Mouse (Mus musculus) neural tube, postnatal 0 days (tissue): ENCODE measurements around the gene Gm14180. TPM values are rescaled to one million over a fixed set of nuclear protein-coding genes. Genes with fewer than 3 reads are reported as not detected.

Experiments
- polyA plus RNA-seq: library from polyadenylated mRNA; unstranded; fragments of >200 nt; fragmentation: Nextera tagmentation; extraction: Ambion mirVana; gene quantifications from 2 replicates; pipeline ENCODE4 v1.2.1, GENCODE M21; 2015

Gm14180 gene
- polyA plus RNA-seq, result not detected in 2 replicates

GRCm38 (mm10) chr11:99734190-99734589 is at the start of gene Gm14180:
Gene Gm14180 (minus strand): TSS chr11:99734290.

GRCm38 (mm10) chr11:99780604-99781003 is 46.5 kb upstream of the Gm14180 start, which contains the start of gene Krtap4-8:
Gene Krtap4-8 (minus strand): TSS chr11:99780704.

GRCm38 (mm10) chr11:99772813-99773212 is 38.7 kb upstream of the Gm14180 start, which contains the start of gene Gm11595:
Gene Gm11595 (minus strand): TSS chr11:99772913.

GRCm38 (mm10) chr11:99690463-99690862 is 43.6 kb downstream of the Gm14180 start, which contains the start of gene Gm14190:
Gene Gm14190 (minus strand): TSS chr11:99690740.

Other genes with a start within 250 kb of the Gm14180 start
- gene Krt23, start 241.2 kb downstream of the Gm14180 start, polyA plus RNA-seq, result 0.33 and 0.57 TPM in 2 replicates
- gene Krt39, start 213.0 kb downstream of the Gm14180 start, polyA plus RNA-seq, result not detected in 2 replicates
- not detected in 2 replicates for gene Krt40, start 191.1 kb downstream of the Gm14180 start, polyA plus RNA-seq
- not detected in 2 replicates for gene Krtap3-3, start 183.4 kb downstream of the Gm14180 start, polyA plus RNA-seq
- not detected in 2 replicates for gene Krtap3-2, start 177.4 kb downstream of the Gm14180 start, polyA plus RNA-seq
- gene Gm11939, start 174.8 kb downstream of the Gm14180 start, polyA plus RNA-seq, result not detected in 2 replicates
- gene Krtap3-1, start 167.7 kb downstream of the Gm14180 start, polyA plus RNA-seq, result not detected in 2 replicates
- not detected in 2 replicates for gene Krtap1-5, start 153.3 kb downstream of the Gm14180 start, polyA plus RNA-seq
- not detected in 2 replicates for gene Krtap1-4, start 150.6 kb downstream of the Gm14180 start, polyA plus RNA-seq
- not detected in 2 replicates for gene Krtap1-3, start 143.0 kb downstream of the Gm14180 start, polyA plus RNA-seq
- not detected in 2 replicates for gene Krtap9-3, start 136.2 kb downstream of the Gm14180 start, polyA plus RNA-seq
- not detected in 2 replicates for gene Gm11938, start 131.0 kb downstream of the Gm14180 start, polyA plus RNA-seq
- not detected in 2 replicates for gene Gm11937, start 124.1 kb downstream of the Gm14180 start, polyA plus RNA-seq
- gene Krtap2-4, start 119.4 kb downstream of the Gm14180 start, polyA plus RNA-seq, result not detected in 2 replicates
- not detected in 2 replicates for gene Gm11562, start 113.9 kb downstream of the Gm14180 start, polyA plus RNA-seq
- not detected in 2 replicates for gene Krtap4-1, start 106.1 kb downstream of the Gm14180 start, polyA plus RNA-seq
- not detected in 2 replicates for gene Krtap4-2, start 99.2 kb downstream of the Gm14180 start, polyA plus RNA-seq
- gene Krtap4-7, start 90.2 kb downstream of the Gm14180 start, polyA plus RNA-seq, result not detected in 2 replicates
- not detected in 2 replicates for gene Gm11555, start 84.1 kb downstream of the Gm14180 start, polyA plus RNA-seq
- gene Gm11563, start 75.3 kb downstream of the Gm14180 start, polyA plus RNA-seq, result not detected in 2 replicates
- not detected in 2 replicates for gene Krtap4-6, start 68.3 kb downstream of the Gm14180 start, polyA plus RNA-seq
- not detected in 2 replicates for gene Gm14190, start 43.5 kb downstream of the Gm14180 start, polyA plus RNA-seq
- gene Gm11595, start 38.6 kb upstream of the Gm14180 start, polyA plus RNA-seq, result not detected in 2 replicates
- gene Krtap4-8, start 46.4 kb upstream of the Gm14180 start, polyA plus RNA-seq, result not detected in 2 replicates
- not detected in 2 replicates for gene Krtap4-9, start 50.9 kb upstream of the Gm14180 start, polyA plus RNA-seq
- not detected in 2 replicates for gene Gm11596, start 59.2 kb upstream of the Gm14180 start, polyA plus RNA-seq
- not detected in 2 replicates for gene Gm11569, start 64.6 kb upstream of the Gm14180 start, polyA plus RNA-seq
- not detected in 2 replicates for gene Gm11554, start 70.2 kb upstream of the Gm14180 start, polyA plus RNA-seq
- not detected in 2 replicates for gene Krtap4-13, start 75.6 kb upstream of the Gm14180 start, polyA plus RNA-seq
- not detected in 2 replicates for gene Gm11564, start 81.4 kb upstream of the Gm14180 start, polyA plus RNA-seq
- gene 2300003K06Rik, start 103.8 kb upstream of the Gm14180 start, polyA plus RNA-seq, result not detected in 2 replicates
- not detected in 2 replicates for gene Krtap4-16, start 117.3 kb upstream of the Gm14180 start, polyA plus RNA-seq
- gene Gm11568, start 123.6 kb upstream of the Gm14180 start, polyA plus RNA-seq, result not detected in 2 replicates
- gene Gm11559, start 130.2 kb upstream of the Gm14180 start, polyA plus RNA-seq, result not detected in 2 replicates
- gene Krtap9-1, start 139.1 kb upstream of the Gm14180 start, polyA plus RNA-seq, result not detected in 2 replicates
- not detected in 2 replicates for gene Gm11567, start 144.9 kb upstream of the Gm14180 start, polyA plus RNA-seq
- gene Krtap31-1, start 173.6 kb upstream of the Gm14180 start, polyA plus RNA-seq, result not detected in 2 replicates
- gene Gm11565, start 180.5 kb upstream of the Gm14180 start, polyA plus RNA-seq, result not detected in 2 replicates
- not detected in 2 replicates for gene Krtap31-2, start 202.0 kb upstream of the Gm14180 start, polyA plus RNA-seq
- not detected in 2 replicates for gene Krtap9-5, start 214.2 kb upstream of the Gm14180 start, polyA plus RNA-seq
- gene Krtap29-1, start 244.8 kb upstream of the Gm14180 start, polyA plus RNA-seq, result not detected in 2 replicates